Mouse (Mus musculus) cortical plate, adult 2 months (tissue): ENCODE measurements around the gene Ildr2.

Experiments used
- CTCF ChIP-seq: fragments of 200-500 bp; IDR thresholded peaks from 2 replicates; pipeline ENCODE4 v1.5.1; 2011; ENCODE audit warnings: mild to moderate bottlenecking, control low read depth, low read length; ENCODE audit not compliant: insufficient read depth; ENCODE audit errors: extremely low read depth
- POLR2A ChIP-seq: fragments of 200-500 bp; IDR thresholded peaks from 2 replicates; pipeline ENCODE4 v1.6.1; 2011; ENCODE audit warnings: mild to moderate bottlenecking, low read length, control low read depth; ENCODE audit not compliant: insufficient read depth; ENCODE audit errors: extremely low read depth

- TF ChIP-seq CTCF, result no peak
- no peak for TF ChIP-seq POLR2A
Observed at GRCm38 (mm10) chr1:166326421-166326820, 72.5 kb downstream of the Ildr2 start.
